Mouse (Mus musculus): ENCODE measurements at regions not wholly inside any gene's neighbourhood (a gene's known extent, or its start where the extent isn't known, plus 50 kb on each side); places are given as distances from the start of the nearest gene placed in this dataset.

DNA sequence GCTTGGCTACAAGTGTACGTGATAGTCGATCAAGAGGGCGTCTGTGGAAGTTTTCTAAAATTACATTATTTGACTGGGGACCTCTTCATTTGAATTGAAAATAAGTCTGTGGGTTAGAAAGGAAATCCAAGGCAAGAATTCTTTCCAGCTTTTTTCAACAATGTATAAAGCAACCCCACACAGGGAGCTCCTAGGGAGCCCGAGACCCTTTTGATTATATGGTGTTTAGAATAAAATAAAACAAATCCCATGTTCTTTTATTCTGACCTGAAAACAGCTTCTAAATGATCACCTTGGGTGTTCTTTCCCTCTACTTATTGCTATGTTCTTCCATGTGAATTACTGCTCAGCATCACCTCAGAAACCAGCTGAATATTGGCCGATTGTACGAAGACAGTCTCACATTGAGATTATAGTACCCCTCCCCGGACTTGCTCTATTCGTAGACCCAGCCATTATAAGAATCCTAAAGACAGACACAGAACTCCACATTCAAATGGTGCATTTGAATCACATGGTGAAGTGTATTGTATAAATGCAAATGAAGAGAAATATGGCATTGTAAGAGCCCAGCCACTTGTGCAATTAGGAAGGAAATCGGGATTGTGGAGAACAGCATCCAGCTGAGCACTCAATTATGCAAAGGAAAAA, 236.3 kb upstream of the Map3k7 start:
- no peak for DNase-seq

DNA sequence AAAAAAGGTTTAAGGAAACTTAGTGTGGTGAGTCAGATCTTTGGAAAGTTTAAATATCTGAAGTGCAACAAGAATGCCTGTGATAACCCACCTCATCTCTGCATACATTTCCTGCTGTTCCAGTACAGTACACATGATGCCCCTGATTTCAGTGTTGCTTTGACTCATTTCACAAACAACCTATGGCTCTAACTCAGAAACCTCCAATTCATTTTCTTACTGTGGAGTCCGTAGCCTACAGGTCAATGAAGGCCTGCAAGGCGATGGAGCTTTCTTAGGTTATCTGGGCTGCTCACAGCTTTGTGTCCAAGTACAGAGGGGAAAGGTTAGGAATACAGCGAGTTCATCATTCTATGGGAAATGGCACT, 235.8 kb upstream of the Map3k7 start:
- DNase-seq, result no peak

DNA sequence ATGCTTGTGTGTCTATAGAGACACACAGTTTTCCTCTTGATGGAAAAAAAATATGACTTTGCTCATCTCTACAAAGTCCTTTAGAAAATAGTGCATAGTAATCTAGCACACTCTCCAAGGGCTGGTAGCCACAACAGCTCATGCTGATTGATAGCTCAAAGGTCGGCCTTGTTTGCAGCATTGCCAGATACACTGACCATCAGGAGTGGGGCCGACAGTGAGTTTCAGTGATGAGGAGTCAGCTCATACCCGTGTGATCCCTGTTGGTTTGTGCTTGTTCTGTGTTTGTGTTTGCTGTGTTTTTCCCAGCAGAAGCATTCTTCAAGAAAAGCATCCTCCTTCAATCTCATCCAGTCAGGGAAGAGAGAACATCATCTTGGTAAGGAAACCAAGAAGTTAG, 220.1 kb upstream of the Map3k7 start:
- DNase-seq, result no peak

DNA sequence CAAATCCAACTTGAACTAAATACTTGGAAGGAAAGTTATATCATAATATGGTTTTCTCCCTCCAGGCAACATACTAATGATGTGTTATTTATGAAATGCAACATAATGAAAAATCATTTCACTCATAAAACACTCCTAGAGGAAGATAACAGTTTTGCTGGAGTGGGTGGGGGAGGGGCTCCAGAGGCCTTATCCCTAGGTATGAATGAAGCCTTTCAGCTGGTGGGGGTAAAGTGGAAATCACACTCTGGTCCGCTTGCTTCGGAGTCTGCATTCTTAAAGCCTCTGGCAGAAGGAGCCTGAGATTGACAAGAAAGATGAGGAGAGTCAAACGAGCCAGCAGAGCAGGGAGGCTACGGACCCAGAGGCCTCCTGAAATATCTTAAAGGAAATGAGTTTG, 219.5 kb upstream of the Map3k7 start:
- DNase-seq, result no peak

DNA sequence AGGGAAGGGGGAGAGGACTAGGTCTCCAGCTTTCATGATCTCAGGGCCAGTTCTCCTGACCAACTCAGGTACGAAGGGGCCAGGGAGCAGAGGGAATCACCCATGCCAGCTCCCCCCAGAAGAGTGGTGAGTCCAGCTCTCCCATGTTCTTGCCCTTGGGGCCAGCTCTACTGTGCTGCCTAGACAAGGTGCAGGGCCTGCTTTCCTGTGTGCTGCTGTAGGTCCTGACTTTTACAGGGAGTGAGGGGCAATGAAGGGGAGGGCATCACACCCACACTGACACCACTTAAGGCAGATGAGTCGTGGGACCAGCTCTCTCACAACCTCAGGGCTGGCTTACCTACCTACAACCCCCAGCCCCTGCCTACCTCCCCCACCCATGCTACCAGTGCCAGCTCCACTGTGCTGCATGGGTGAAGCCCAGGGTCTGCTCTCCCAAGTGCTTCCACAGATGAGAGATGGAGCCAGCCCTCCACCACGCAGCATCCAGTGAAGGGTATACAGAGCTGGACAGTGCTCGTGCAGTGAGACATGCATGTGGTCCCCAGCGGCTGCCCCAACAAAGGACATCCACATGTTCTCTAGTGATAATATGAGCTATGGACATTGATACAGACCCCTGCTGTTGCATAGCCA, 210.1 kb upstream of the Map3k7 start:
- DNase-seq, result no peak

DNA sequence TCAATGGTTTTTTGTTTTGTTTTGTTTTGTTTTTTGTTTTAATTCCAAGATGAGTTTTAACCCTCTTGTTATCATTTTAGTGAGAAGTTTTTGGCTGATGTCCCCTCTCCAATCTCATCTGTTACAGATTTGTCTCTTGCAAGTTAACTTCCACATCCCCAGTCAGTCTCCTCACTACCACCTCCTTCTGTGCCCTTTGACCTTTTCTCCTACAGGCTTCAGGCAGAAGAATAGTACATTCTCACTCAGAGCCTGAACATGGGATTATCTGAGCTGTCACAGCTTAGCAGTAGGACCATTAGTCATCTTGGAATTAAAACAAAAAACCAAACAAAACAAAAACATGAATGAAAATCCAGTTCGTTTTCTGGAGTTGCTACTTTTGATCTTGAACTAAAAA, 206.8 kb upstream of the Map3k7 start:
- DNase-seq, result no peak

DNA sequence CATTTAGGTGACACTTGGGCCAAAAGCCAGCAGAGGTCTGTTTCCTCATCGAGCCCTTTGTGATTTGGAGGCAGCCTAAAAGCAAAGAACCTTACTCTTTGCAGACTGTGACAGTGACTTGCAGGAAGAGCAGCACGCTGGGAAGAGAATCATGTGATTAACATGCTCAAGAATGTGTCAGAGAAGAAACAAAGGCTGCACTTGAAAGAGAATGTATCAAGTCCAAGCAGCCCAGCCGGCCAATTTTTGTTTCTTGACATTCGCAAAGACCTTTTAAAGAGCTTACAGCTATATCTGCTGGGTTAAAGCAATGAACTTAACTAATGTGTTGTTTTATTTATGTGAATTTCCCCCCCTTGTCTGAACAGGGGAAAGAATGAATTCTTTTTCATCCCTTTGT, 203.8 kb upstream of the Map3k7 start:
- no peak for DNase-seq

DNA sequence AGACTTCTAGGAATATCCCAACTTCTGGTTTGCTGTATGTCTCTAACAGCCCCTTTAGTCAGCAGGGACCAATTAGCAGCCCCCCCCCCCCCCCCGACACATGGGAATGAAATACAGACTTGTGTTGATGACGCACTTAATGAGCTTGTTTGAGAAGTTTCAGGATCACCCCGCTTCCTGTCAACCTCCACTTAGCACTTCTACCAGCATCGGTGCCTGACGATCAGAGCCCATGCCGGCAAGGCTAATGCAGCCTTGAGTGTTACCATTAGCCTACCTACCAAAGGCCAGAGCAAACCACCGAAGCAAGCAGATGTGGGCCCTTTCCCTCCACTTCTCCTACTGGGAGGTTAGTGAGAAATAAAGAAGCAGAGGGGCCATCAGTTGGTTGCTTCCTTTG, 201.7 kb upstream of the Map3k7 start:
- no peak for DNase-seq

DNA sequence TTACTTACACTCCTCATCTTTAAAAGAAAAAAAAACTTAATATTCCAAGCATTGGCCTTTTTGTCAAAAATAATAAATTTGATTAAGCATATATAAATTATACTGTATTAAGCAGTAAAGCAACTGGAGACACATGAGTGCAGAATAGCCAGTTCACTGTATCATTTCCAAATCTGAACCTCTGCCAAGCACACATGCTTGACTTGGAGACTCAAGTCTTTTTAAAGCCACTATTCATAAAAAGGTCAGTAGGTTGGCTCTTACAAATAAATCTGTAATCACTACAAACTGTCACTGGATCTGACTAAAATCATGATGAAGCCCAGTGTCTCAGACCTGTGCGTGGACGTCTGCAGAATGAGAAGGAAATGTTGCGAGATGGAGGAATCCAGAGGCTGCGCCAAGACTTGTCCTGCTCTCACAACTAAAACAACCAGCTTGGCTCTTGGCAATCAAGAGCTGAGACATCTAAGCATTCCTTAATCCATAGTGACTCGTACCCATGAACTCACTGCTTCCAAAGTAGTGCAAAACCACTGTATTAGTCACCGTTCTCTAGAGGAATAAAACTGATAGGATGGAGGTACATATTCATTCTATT, 195.8 kb upstream of the Map3k7 start:
- DNase-seq, result no peak

DNA sequence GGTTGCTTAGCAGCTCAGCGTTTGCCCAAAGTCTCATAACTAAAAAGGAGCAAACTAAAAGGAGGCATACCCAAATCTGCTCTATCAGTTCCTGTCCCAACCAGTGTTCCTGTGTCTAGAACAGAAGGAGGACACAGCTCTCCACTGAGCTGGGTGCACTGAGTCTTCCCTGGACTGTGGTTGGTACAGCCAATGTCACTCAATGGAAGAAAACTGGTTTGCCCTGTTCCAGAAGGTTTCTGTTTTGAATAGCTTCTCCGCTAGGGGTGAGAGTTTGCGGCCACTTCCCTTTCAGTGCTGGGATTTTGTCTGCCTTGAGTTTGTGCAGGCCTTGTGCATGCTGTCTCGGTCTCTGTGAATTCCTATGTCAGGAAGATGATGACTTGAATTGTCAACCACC, 194.6 kb upstream of the Map3k7 start:
- no peak for DNase-seq

DNA sequence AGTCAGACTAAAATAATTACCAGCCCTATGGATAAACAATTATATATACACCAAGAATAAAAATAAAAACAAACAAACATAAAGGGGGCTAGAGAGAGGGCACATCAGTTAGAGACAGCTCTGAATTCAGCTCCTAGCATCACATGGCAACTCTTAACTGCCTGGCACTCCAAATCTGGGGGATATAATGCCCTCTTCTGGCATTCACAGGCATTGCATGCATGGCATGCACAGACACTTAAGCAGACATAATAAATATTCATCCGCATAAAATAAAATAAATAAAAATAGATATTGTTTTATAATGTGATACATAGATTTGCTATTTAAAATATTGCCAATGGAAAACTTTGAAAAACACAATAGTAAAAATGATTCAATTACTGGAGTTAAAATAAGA, 177.6 kb upstream of the Map3k7 start:
- no peak for DNase-seq

DNA sequence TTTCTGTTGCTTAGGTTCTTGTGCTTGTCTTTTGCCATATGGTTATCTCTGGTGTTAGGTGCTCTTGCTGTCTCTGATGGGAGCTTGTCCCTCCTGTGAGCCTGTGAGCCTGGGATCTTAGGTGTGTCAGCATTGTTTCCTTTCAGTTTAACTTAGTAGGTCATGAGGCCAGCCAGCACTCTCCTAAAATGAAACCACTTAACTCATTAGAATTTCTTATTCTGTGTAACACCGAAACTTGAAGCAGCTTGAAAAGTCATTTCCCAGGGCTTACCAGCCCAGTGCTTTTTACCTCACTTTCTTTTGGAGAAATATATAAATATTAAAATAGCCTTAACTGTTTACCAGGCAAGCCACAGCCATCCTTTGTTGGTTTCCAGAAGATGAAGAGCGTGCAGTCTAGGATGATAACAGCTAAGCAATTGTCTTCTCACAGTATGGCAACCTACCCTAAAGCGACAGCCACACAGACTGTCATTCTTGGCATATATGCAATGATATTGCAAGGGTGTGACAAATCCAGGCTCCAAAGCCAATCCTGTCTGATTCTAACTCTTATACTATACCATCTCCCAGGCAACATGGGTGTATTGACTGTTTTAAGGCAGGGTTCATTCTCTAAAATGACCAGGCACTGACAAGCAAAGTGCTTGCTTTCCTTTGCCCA, 146.2 kb upstream of the Map3k7 start:
- no peak for DNase-seq

DNA sequence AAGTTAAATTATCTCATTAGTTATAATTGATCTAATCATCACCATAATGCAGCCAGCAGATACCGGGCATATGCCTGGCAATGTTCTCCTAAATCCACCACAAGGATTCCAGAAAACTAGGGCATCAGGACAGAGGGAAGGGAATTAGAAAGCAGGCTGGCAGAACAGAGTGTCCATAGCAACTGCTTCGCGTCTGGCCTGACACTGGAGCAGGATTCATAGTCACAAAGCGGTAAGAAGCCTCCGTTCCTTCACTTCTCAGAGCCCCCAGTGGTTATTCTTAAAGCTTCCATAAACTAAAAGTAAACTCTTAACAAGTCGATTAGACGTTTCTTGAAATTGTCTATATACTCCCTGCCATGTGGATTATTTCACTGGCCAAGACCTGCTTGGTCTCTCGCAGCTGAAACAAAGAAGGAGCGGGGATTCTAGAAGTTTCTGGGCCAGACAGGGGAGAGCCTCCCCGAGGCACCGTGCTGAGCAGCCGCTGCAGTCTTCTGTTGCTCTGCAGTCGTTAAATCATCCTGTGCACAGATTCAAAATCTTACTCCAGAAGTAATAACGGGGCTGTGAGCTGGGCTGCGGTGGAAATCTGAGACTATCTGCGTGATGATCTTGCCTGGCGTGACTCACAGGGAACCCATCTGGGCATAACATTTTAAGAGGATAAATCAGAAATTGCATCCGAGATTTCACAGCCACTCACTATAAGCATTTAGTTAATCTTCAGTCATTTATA, 144.2 kb upstream of the Map3k7 start:
- DNase-seq, result peak; percentile 76

DNA sequence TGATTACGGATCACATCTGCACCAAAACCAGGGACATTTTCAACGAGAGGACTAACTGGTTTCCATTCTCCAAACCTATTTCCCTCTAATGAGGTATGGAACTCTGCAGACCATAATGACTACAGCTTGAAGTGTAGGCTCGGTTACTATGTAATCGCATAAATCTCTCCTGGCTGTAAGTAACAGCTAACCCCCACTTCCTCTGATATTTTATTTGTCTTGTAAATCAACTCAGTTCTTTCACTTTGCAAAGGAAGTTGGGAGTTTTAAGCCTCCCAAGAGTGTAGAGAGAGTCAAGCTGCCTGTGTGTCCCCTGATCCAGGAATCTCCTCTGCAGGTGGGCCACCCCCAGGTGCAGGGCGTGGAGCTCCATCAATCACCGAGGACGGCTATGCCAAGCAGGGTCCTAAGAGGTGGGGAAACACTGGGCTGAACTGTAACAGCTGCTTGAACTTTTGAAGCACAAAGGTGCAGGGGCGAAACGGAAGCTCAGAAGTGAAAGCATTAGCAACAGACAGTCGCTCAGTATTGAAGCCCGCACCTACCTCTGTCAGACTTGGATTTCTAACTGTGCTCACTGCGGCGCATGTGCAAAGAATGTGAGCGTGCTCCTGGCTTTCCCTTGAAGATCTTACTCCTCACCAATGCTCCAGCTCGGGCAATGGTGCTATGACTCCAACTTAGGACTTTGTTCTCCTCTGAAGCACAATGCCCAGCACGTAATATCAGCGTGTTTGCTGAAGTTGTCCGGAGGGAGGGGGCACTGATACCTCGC, 140.1 kb upstream of the Map3k7 start:
- DNase-seq, result no peak

DNA sequence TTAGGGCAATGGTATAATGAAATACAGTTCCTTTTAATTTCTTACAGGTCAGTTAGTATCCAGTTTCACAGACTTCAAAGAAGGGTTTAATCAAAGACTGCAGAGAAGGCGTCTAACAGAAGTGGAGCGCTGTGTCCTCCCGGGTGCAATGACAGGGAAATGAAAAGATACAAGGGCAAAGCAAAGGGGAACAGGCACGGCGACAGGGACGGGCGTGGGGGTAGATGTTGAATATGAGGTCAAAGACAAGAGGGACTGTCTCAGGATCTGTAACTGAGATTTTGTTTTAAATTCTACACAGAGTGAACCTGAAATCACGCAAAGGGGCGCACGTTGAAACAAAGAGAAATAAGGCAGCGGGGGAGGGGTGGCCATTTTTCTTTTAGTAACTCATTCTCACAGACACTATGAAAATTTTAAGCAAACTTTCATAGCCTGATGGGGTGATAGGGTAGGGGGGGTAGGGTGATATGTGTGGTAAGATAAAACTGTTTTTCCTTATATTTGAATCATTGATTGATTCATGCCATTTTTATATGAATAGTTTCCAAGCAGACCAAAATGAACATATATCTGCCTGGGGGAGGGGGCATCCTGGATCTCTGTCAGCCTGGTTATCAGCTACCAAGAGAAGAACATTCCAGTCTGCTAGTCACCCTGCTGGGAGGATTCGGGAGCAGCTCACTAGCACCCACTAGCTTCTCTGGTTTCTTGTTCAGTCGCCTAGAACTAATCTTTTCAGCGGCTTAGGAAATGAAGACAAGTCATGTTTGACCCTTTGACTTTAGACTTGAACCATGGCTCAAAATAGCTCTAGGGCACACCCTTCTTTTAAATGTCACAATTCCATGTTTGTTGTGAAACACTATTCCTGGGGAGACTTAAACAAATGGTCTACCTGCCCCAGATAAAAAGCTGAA, 139.1 kb upstream of the Map3k7 start:
- DNase-seq, result no peak

DNA sequence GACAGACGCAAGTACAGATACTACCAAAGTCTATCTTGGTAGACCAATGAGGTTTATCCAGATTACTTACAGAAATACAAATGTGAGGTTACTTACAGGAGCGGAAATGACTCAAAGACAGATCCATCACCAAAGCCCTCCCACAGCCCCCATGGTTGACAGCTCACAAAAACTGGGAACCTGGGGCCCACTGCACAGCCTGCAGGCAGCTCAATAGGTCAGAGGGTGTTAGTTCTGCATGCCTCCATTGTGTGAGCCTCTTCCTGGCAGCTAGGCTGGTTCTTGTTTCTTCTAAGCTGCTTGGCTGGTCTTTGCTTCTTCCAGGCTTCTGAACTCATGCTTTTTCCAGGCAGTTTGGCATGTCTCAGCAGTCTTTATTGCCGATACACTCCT, 138.5 kb upstream of the Map3k7 start:
- no peak for DNase-seq

DNA sequence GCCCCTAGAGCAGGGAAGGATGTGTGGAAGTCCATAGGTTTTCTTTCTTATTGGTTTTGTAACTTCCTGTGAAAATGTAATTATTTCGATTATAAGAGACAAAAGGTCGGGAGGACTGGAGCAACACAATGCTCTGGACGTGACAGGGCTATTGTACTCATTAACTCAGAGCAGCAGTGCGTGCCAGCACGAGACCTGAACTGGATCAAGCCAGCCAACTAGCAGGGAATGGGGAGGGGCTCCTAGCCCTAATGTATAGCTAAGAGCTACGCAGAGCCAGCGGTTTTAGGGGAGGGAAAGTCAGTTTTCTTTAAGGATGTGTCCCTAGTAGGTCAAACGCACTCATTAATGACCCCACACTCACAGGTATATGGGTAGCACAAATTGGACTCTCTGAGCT, 137.2 kb upstream of the Map3k7 start:
- no peak for DNase-seq

DNA sequence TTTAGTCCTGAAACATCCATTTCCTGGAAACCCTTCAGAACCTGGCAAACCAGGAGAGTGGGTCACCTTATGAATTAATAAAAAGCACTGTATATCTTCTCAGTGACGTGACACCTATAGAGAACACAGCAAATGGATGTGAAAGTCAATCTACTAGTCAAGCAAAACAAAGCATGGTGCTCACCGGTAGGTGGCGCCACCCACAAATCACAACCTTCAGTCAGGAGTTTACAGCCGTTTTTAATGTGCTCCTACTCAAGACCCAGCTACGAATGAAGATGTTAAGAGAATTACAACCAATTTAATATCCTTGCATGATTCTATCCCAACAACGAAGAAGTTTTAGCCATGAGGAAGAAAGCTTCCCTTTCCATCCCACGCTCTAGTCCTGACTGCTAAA, 136.6 kb upstream of the Map3k7 start:
- no peak for DNase-seq

DNA sequence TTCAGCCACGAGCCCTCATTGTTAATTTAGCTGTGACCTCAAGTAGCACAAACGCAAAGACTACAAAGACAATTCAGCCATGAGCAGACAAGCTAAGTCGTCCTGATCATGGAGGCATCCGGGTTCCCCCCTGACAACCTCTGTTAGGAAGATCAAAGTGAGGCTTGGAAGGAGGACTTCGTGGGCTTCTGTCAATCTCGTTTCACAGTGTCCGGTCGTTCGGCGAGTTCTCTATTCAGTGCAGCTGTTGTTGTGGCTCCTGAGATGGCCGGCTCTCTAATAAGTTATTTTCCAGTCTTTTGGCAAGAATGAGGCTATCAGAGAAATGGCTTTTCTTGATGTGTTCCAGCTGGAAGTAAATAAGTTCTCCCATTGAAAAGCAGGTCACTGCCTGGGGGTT, 133.7 kb upstream of the Map3k7 start:
- DNase-seq, result peak; percentile 44

DNA sequence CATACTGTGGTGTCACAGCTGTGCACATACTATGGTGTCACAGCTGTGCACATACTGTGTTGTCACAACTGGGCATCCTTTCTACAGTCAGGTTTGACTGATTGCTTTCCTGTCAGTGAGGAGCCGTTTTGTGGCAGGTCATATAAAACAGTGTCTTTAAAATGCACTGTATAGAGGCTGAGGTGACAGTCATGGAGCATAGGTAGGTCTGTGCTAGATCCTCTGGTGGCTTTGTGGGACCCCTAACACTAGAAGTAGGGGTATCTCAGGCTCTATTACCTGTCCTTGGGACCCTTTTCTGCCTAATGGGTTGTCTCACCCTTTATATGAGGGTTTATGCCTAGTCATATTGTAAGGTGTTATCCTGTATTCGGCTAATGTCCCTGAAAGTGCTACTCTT, 132.4 kb upstream of the Map3k7 start:
- no peak for DNase-seq

DNA sequence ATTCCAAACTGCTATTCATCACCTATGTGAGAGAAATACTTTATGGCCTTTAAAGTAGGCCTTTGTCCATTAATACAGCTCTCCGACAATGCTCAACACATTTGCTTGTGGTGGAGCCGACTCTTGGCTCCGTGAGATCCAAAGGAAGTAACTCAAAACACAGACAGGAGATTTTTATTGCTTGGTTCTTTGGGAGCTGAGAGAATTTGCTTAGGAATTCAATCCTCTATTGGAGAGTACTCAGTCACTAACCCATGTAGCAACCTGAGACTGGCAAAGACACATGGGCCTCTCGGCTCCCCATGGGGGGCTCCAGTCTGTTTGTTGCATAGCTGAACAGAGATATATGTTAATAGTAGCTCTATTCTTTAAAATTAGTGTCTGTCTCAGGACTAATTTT, 130.1 kb upstream of the Map3k7 start:
- peak; percentile 67 for DNase-seq

DNA sequence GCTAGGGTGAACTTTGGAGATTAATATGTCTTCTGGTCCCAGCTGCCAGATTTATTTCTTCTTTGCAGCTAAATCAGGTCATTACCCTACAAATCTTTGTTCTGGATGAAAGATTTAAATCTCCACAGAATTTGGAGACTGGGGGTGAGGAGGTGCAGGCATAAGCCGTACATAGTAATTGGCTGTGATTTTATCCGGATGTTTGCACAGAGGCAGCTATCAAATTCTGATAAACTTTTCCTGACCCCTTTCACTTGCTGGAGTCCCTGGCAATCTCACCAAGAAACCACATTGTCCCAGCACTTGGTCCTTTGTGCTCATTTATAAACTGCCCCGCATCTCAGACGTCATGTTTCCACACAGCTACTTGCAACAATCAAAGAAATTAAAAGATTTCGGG, 128.8 kb upstream of the Map3k7 start:
- DNase-seq, result peak; percentile 46

All from heart, adult 11 months (tissue).